Mouse (Mus musculus): Measurements from ENCODE around the gene Catsperz.

Catsperz gene

GRCm38 (mm10) chr19:6922901-6923735, 2.1 kb downstream of the Catsperz start:
- DNase-seq: no peak

- peak; percentile 100 for DNase-seq
Observed at GRCm38 (mm10) chr19:6921647-6922567, 3.3 kb downstream of the Catsperz start, which contains the start of gene Esrra. Gene Esrra (minus strand): TSS chr19:6921813.

GRCm38 (mm10) chr19:6920741-6921636, 4.2 kb downstream of the Catsperz start:
- DNase-seq: peak; percentile 66 to 70

GRCm38 (mm10) chr19:6919876-6920740, 5.1 kb downstream of the Catsperz start:
- DNase-seq: peak; percentile 80 to 86

- no peak for DNase-seq
Observed at GRCm38 (mm10) chr19:6919431-6919830, 5.7 kb downstream of the Catsperz start.

- DNase-seq: no peak
Observed at GRCm38 (mm10) chr19:6918321-6918720, 6.9 kb downstream of the Catsperz start.

GRCm38 (mm10) chr19:6916496-6916895, 8.7 kb downstream of the Catsperz start:
- no peak for DNase-seq

GRCm38 (mm10) chr19:6915276-6915675, 9.9 kb downstream of the Catsperz start:
- no peak for DNase-seq

GRCm38 (mm10) chr19:6914540-6914939, 10.6 kb downstream of the Catsperz start:
- DNase-seq: no peak

GRCm38 (mm10) chr19:6913991-6914390, 11.2 kb downstream of the Catsperz start:
- DNase-seq: no peak

- DNase-seq: no peak
Observed at GRCm38 (mm10) chr19:6913036-6913435, 12.1 kb downstream of the Catsperz start.

- DNase-seq: no peak
Observed at GRCm38 (mm10) chr19:6912205-6912970, 12.8 kb downstream of the Catsperz start.

- DNase-seq: peak in 1 of 2 experiments; percentile 6
Observed at GRCm38 (mm10) chr19:6911101-6912074, 13.8 kb downstream of the Catsperz start.

GRCm38 (mm10) chr19:6910306-6910705, 14.9 kb downstream of the Catsperz start:
- peak in 1 of 2 experiments; percentile 70 for DNase-seq

GRCm38 (mm10) chr19:6909507-6910289, 15.5 kb downstream of the Catsperz start, which contains the start of the genes Trmt112 and Prdx5:
Gene Trmt112 (plus strand): TSS chr19:6909698.
Gene Prdx5 (minus strand): TSS chr19:6910106.
- peak; percentile 93 to 94 for DNase-seq

- DNase-seq: no peak
Observed at GRCm38 (mm10) chr19:6909021-6909420, 16.2 kb downstream of the Catsperz start.

GRCm38 (mm10) chr19:6907811-6908540, 17.2 kb downstream of the Catsperz start:
- no peak for DNase-seq

GRCm38 (mm10) chr19:6907094-6907493, 18.1 kb downstream of the Catsperz start:
- no peak for DNase-seq

Measured in kidney, adult 8-10 months (tissue).